Mouse (Mus musculus) gastrocnemius, postnatal 4 days (tissue): ENCODE data around the gene L3mbtl4. TPM values are rescaled to one million over a fixed set of nuclear protein-coding genes. Genes with fewer than 3 reads are reported as not detected.
A peak's percentile ranks its signal among the peaks of the same experiment; 100 is the strongest.

ENCODE experiments used
- DNase-seq, 2 experiments: peaks; one replicate each; pipeline ENCODE4 v3.0.0; 2021 to 2022; ENCODE audit warnings: low spot score in 2 of 2, mixed read lengths in 2 of 2
- long read RNA-seq, 2 experiments: library from polyadenylated mRNA; stranded (forward); transcript quantifications; one replicate each; pipeline ENCODE4 v2.0.0; 2021
- total RNA-seq, 2 experiments: library from RNA; stranded (reverse); gene quantifications; 2 replicates each; pipeline ENCODE4 v1.2.3; 2021

Gene L3mbtl4
- not detected for total RNA-seq
- long read RNA-seq, experiment 1, result 0 reads
- long read RNA-seq, experiment 2, result 0 reads

GRCm38 (mm10) chr17:68273527-68273926, at the start of gene L3mbtl4:
L3mbtl4 (plus strand) TSS chr17:68273797.
- peak in 1 of 2 experiments; percentile 12 for DNase-seq

GRCm38 (mm10) chr17:68230484-68230883, 43.1 kb upstream of the L3mbtl4 start:
- no peak for DNase-seq

GRCm38 (mm10) chr17:68235380-68235779, 38.2 kb upstream of the L3mbtl4 start:
- no peak for DNase-seq

GRCm38 (mm10) chr17:68236992-68237391, 36.6 kb upstream of the L3mbtl4 start:
- no peak for DNase-seq

GRCm38 (mm10) chr17:68240171-68240570, 33.4 kb upstream of the L3mbtl4 start:
- no peak for DNase-seq

DNA sequence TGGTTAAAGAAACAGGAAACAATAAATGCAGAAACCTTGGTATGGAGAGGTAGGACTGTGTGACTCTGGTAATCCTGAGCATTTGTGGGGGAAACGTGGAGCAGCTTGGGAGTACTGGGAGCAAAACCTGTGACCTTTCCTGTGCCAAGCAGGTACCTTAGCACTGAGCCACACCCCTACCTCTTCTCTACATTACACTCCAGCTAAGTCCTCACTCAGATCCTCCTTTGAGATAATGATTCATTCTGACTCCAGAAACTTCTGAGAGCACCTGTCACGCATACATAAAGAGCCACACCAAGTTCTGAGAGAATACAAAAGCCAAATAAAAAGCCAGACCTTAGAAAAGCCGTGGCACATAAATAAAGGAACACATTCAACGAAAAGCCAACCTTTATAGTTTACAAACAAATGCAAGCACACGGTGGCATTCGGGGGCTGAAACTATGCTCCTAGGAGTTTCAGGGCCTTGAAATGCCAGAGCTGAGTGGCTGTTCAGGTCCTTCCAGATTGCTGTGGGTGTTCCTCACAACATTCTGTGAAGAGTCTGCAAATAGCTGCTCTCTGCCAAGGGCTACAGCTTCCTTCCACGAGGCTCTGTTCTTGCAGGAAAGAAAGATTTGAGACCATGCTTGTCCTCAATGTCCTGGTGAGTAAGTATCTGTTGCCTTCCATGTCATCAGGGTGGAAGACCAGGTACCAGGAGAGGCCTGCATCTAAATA, 8.6 kb upstream of the L3mbtl4 start:
- DNase-seq, result no peak

GRCm38 (mm10) chr17:68273954-68274353, 357 bp downstream of the L3mbtl4 start:
- no peak for DNase-seq

GRCm38 (mm10) chr17:68275138-68275537, 1.5 kb downstream of the L3mbtl4 start:
- no peak for DNase-seq

GRCm38 (mm10) chr17:68280915-68281314, 7.3 kb downstream of the L3mbtl4 start:
- DNase-seq, result no peak

GRCm38 (mm10) chr17:68285119-68285782, 11.7 kb downstream of the L3mbtl4 start:
- no peak for DNase-seq

- no peak for DNase-seq
Observed at GRCm38 (mm10) chr17:68288094-68288493, 14.5 kb downstream of the L3mbtl4 start.

DNA sequence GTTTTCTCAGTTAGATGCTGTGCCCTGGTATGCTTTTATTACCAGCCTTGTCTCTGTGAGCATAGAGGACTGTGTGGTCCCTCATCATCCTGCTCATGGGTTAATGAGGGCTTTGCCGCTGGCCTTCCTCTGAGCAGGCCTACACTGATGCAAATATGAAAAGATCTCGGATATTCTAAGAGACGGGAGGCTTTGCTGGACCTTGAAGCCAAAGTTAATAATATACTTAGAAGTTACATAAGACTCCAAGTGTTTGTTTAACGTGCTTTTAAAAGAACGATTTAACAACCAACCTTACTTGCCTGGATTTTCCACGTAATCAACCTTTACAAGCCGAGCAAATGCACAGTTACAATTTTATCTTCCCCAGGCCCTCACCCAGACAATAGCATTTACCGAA, 15.1 kb downstream of the L3mbtl4 start:
- DNase-seq, result no peak

DNA sequence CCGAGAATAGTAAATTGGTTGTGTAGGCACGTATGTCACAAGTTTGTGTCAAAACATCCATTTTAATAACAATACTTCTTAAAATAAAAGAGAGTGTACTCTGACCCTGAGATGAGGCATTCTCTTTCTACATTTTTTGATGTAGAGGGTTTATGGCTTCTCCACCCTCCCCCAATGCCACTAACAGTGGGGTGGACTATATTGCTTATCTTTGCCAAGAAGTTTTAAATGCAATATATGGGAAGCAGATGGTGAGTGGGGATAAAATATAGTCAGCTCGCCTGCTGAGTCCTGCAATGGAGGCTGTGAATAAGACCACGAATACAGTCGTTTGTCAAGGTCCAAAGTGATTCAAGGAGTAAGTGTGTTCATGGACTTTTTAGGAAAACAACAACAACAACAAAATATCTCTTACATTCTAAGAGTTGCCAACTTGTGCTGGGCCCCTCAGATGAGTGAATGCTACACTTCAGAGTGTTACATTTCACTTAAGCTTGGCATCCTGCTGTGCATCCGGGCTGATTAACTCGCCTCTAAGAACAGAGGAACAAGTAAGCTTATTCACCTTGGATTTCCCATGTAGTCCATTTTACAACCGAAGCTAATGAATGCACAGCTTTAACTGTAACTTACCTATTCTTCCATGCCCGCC, 18.2 kb downstream of the L3mbtl4 start:
- DNase-seq, result no peak

GRCm38 (mm10) chr17:68308381-68308780, 34.8 kb downstream of the L3mbtl4 start:
- DNase-seq, result no peak

DNA sequence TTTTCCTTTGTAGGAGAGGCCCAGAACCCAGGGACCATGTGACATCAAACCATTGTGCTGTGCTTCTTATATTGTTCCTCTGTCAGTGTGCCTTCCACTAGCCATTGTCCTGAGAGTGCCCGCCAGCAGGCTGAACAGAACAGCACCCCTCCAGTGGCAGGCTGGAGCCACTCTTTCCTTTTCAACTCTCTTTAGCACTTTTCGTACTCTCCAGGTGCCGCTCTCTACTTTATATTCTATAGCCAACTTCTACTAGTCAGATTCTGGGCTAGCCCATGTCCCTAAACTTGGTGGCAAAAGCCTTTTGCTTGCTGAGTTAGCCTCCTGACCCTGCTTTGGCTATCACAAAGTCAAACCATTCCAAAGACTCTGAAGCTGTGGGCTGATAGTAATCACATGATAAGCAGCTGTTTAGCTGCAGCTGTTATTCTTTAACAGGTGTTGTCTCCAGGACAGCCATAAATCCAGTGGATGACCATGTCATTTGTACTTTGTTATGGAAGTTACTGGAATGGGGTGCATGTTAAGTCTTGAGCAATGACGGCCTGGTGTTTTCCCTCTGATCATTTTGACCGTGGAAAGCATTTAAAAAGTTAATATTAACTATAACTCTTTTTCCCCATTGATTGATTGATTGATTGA, 38.8 kb downstream of the L3mbtl4 start:
- no peak for DNase-seq

DNA sequence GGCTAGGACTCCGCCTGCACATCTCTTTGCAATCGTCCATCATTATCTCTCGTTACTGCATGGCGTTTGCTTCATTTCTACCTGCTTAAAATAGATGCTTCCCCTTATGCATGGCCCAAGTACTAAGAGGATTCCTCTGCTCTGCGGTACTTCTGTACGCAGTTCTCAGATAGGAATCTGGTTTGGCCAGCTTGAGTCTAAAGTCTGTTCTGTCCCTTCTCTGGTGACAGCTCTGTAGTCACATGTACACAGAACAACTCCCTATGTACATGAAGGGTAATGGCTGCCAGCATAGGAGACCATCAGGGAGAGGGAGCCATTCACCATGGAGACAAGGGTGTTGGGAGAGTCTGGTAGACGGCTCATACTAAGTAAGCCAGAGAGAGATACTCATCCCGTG, 47.3 kb downstream of the L3mbtl4 start:
- DNase-seq, result no peak

DNA sequence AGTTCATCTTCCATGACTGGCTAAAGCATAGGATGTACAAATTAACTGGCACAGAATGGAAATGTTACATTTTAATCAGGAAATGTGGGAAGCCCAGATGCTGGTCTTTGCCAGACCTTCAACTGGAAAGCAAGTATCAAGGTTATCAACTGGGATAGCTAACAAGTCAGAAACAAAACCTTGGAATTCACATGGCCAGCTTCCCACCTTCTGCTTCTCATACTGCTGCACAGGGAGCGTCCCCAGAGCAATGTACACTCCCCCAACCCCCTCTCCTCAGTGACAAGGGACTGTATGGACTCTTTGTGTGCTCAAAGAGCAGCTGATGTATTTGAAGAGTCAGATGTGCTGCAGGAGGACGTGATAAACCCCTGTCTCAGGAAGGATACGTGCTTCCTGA, 49.0 kb downstream of the L3mbtl4 start:
- DNase-seq, result no peak

DNA sequence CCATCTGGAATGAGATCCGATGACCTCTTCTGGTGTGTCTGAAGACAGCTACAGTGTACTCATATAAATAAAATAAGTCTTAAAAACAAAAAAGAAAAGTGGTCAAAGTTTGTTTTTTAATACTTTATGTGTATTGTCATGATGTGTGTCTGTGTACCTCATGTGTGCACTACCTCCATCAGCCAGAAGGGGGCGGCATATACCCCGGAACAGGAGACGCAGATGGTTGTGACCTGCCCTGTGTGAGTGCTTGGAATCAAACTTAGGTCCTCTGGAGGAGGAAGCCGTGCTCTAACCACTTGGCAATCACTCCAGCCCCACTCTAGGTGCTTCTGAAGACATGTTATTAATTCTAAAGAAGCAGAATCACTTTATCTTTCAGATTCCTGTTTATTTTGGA, 58.6 kb downstream of the L3mbtl4 start:
- DNase-seq, result no peak

GRCm38 (mm10) chr17:68333382-68333781, 59.8 kb downstream of the L3mbtl4 start:
- no peak for DNase-seq

DNA sequence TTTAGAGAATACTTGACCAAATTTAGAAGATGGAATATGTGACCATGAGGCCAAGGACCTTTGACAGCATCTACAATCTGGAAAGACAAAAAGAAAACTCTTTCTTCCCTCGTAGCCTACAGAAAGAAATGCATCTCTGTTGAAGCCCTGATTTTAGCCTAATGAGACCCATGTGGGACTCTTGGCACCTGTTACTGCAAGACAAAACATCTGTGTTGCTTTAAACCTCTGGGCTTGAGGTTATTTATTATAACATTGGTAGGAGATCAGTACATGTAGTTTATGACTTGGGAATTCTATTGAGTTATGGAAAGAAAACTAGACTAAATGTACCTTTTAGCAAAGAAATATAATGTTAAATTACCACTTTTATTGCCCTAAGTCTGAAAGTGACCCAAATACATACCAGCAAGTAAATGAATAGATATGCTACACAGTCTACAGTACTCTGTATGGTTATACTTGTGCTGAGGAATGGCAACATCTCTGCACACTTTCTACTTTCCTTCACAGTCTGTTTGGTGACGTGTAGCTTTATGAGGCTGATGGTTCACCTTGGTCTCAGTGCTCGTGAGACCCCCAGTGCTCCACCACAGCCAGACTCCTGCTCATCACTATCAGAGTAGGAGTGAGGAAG, 65.4 kb downstream of the L3mbtl4 start:
- no peak for DNase-seq

- no peak for DNase-seq
Observed at GRCm38 (mm10) chr17:68357687-68358086, 84.1 kb downstream of the L3mbtl4 start.
